Mouse (Mus musculus): Measurements from ENCODE around the gene Kantr. TPM values are rescaled to one million over a fixed set of nuclear protein-coding genes. Genes with fewer than 3 reads are reported as not detected.

Kantr gene
- polyA plus RNA-seq, 1 experiment from 2014 or later, result 25.3 TPM

Other genes starting within 250 kb of the Kantr start
- gene Iqsec2, start 183.2 kb downstream of the Kantr start, polyA plus RNA-seq (2015; fragmentation: Nextera tagmentation; extraction: Ambion mirVana), result 4.7 and 7.4 TPM in 2 replicates
- gene Kdm5c, start 94.5 kb downstream of the Kantr start, polyA plus RNA-seq (2015; fragmentation: Nextera tagmentation; extraction: Ambion mirVana), result 31.8 and 39.9 TPM in 2 replicates
- 56.7 and 57.7 TPM in 2 replicates for gene Tspyl2, start 14.9 kb upstream of the Kantr start, polyA plus RNA-seq (2015; fragmentation: Nextera tagmentation; extraction: Ambion mirVana)
- gene Gpr173, start 41.2 kb upstream of the Kantr start, polyA plus RNA-seq (2015; fragmentation: Nextera tagmentation; extraction: Ambion mirVana), result 9.2 and 9.5 TPM in 2 replicates
- not detected in 2 replicates for gene Cldn34a, start 235.8 kb upstream of the Kantr start, polyA plus RNA-seq (2015; fragmentation: Nextera tagmentation; extraction: Ambion mirVana)

Measured in neural tube, embryonic 13.5 days (tissue).